Mouse (Mus musculus) forebrain, embryonic 14.5 days (tissue): ENCODE measurements around the gene Tns3. TPM values are rescaled to one million over a fixed set of nuclear protein-coding genes. Genes with fewer than 3 reads are reported as not detected.

ENCODE experiments used
- ATAC-seq: fragments of 200-750 bp; cut with Nextera tagmentation; 2 replicates; pipeline ENCODE4 v1.8.0; 2017; ENCODE audit warnings: mild to moderate bottlenecking, moderate library complexity
- DNase-seq: peaks from one replicate; pipeline ENCODE4 v3.0.0-alpha.2; 2015; ENCODE audit warnings: low spot score
- H3K27ac ChIP-seq: fragments of 300-500 bp; sonication (generic); 2 replicates; pipeline ENCODE4 v1.5.1; 2014; ENCODE audit warnings: low read depth, mild to moderate bottlenecking, control low read depth, low read length, moderate library complexity
- H3K27me3 ChIP-seq: fragments of 300-500 bp; sonication (generic); replicated peaks from 2 replicates; pipeline ENCODE4 v1.6.1; 2014; ENCODE audit warnings: low read length, control low read depth, mixed read lengths; ENCODE audit not compliant: control insufficient read depth, insufficient read depth
- H3K36me3 ChIP-seq: fragments of 300-500 bp; sonication (generic); 2 replicates; pipeline ENCODE4 v1.6.1; 2014; ENCODE audit warnings: low read length, control low read depth; ENCODE audit not compliant: control insufficient read depth, insufficient read depth
- H3K4me1 ChIP-seq: fragments of 300-500 bp; sonication (generic); 2 replicates; pipeline ENCODE4 v1.6.1; 2014; ENCODE audit warnings: antibody characterized with exemption, low read length, control low read depth; ENCODE audit not compliant: control insufficient read depth, insufficient read depth
- H3K4me2 ChIP-seq: fragments of 300-500 bp; sonication (generic); 2 replicates; pipeline ENCODE4 v1.6.1; 2014; ENCODE audit warnings: mild to moderate bottlenecking, control low read depth, low read length
- H3K4me3 ChIP-seq: fragments of 300-500 bp; sonication (generic); 2 replicates; pipeline ENCODE4 v1.5.1; 2014; ENCODE audit warnings: low read depth, low read length, control low read depth
- H3K9ac ChIP-seq: fragments of 300-500 bp; sonication (generic); 2 replicates; pipeline ENCODE4 v1.6.1; 2014; ENCODE audit warnings: mild to moderate bottlenecking, low read length, control low read depth, moderate library complexity
- H3K9me3 ChIP-seq: fragments of 300-500 bp; sonication (generic); replicated peaks from 2 replicates; pipeline ENCODE4 v1.6.1; 2016; ENCODE audit warnings: low read length, control low read depth, mixed read lengths; ENCODE audit not compliant: control insufficient read depth
- WGBS: fragments of 180-500 bp; shearing (Covaris S2); extraction: QIAGEN DNeasy Blood & Tissue Kit; methylation state at CpG from one replicate; pipeline ENCODE4 v1.1.7; 2014; 5-methylcytosine and 5-hydroxymethylcytosine counted together
- polyA plus RNA-seq: library from polyadenylated mRNA; unstranded; fragments of >200 nt; fragmentation: Nextera tagmentation; extraction: Ambion mirVana; gene quantifications from 2 replicates; pipeline ENCODE4 v1.2.1, GENCODE M21; 2014

Gene Tns3
- polyA plus RNA-seq, 1 experiment from 2014 or later: 4.4 TPM

DNA sequence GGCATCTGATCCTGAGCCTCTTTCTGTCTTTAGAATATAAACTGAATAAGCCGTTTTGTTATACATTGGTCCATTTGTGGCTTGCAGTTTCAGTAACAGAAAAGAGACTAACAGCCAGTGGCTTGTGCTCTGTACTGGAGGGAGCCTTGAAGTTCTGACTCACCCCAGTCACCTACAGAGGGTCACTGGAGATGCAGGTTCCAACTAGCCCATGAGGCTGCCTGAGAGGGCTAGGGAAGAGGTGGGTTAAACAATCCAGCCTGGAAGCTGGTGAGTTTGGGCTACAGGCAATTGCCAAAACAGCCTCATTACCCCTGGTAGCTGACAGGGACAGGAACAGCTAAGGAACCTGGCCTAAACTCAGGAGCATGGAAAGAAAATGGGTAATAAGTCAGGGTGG lies 21.7 kb upstream of the Tns3 start:
- peaks cover 9% of the 10 kb centered on the region for H3K4me1 ChIP-seq
- no peaks in the 10 kb centered on the region for H3K9me3 ChIP-seq
- H3K4me2 ChIP-seq: no peak overlapping the region
- ATAC-seq (no peak), DNase-seq (no peak)
- H3K36me3 ChIP-seq: no peaks in the 10 kb centered on the region
- H3K9ac ChIP-seq: no peak overlapping the region
- H3K27ac ChIP-seq: no peak overlapping the region
- 78% methylated on average over 1 of the region's 1 CpGs for WGBS
- no peaks in the 10 kb centered on the region for H3K27me3 ChIP-seq
- no peak overlapping the region for H3K4me3 ChIP-seq

DNA sequence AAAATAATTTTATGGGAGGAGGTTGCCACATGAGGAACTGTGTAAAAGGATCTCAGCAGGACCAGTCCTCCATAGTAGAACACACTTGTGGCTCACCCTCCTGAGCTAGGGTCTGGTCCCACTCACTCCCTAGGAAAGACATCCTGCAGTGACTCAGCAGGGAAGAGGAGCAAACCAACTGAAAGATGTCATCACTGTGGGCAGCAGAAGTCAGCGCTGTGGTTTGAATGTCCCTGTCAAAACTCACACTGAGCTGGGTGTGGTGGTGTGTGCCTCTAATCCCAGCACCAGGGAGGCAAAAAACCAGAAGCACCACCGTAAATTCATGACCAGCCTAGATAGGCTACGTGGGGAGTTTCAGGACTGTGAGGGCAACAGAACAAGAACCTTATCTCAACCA lies 20.9 kb upstream of the Tns3 start:
- H3K27me3 ChIP-seq: no peaks in the 10 kb centered on the region
- no peak overlapping the region for H3K4me2 ChIP-seq
- H3K9ac ChIP-seq: no peak overlapping the region
- H3K4me1 ChIP-seq: peaks cover 14% of the 10 kb centered on the region
- no peak for DNase-seq
- H3K27ac ChIP-seq: no peak overlapping the region
- ATAC-seq: no peak
- H3K36me3 ChIP-seq: no peaks in the 10 kb centered on the region
- no peak overlapping the region for H3K4me3 ChIP-seq
- 76% methylated on average over 3 of the region's 3 CpGs for WGBS
- no peaks in the 10 kb centered on the region for H3K9me3 ChIP-seq

DNA sequence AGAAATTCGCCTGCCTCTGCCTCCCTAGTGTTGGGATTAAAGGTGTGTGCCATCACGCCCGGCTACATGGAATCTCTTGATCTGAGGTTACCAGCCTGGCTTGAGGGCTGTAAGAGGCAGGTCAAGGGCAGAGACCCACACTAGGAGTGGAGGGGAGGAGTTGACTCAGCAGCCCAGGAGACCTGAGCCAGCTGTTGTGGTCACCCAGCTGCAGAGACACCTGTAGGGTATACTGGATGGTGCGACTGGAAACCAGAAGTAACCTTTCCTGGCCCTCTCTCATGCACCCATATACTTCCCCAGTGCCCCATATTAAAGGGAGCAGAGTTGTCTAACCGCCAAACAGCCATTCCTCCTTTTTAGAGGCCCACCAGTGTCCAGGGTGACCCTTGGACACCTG lies 19.9 kb upstream of the Tns3 start:
- no peaks in the 10 kb centered on the region for H3K36me3 ChIP-seq

DNA sequence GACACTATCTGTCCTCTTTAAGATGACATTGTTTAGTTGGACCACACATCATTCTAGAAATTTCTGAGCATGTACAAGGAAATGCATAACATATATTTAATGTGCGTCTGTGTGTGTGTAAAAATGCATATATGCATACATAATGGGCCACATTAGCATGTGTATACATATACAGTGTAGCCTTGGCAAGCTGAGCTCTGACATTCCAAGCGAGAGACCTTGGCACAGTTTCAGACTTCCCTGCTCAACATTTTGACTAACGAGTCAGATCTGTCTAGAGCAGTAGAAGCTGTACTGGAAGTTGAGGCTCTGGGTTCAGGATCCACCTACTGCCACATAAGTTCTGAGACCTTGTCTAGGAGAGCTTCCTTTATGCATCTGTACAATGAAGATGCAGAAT lies 17.0 kb upstream of the Tns3 start:
- Histone ChIP-seq H3K9ac (no peak overlapping the region), H3K27ac (peak overlapping the region; percentile 23; the same call in 1 of the 2 replicates), H3K9me3 (no peaks in the 10 kb centered on the region), H3K27me3 (no peaks in the 10 kb centered on the region), H3K36me3 (no peaks in the 10 kb centered on the region), H3K4me1 (peaks cover 14% of the 10 kb centered on the region), H3K4me3 (no peak overlapping the region), H3K4me2 (no peak overlapping the region)
- ATAC-seq (peak; percentile 76), DNase-seq (peak; percentile 88)
- WGBS: 20% methylated on average over 3 of the region's 3 CpGs

More for the DNA sequence above, 19.9 kb upstream of the Tns3 start:
- Histone ChIP-seq H3K4me3 (no peak overlapping the region), H3K9me3 (no peaks in the 10 kb centered on the region), H3K27me3 (no peaks in the 10 kb centered on the region), H3K9ac (no peak overlapping the region), H3K27ac (no peak overlapping the region), H3K4me2 (no peak overlapping the region), H3K4me1 (peaks cover 14% of the 10 kb centered on the region)
- 92% methylated on average over 5 of the region's 5 CpGs for WGBS
- DNase-seq: no peak
- no peak for ATAC-seq

DNA sequence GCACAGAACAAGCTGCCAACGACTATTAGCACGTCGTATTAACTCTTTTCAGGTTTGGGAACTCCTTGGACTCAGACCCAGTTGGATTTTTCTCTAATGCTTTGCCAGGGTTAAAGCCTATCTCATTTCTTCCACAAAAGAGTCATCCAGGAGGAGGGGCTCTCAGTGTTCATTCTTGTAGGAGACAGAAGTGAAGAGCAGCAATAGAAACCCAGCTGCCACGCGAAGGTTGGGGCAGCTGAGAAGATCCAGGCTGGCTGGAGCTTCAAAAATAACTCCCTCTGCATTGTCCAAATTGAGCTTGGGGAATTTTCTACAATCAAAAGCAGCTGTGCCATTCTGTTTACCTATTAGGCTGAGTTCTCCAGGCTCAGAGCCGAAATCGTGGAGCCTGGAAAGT lies 16.3 kb upstream of the Tns3 start:
- Histone ChIP-seq H3K4me1 (peaks cover 14% of the 10 kb centered on the region), H3K36me3 (no peaks in the 10 kb centered on the region), H3K27ac (peak overlapping the region; percentile 23; the same call in 1 of the 2 replicates), H3K9ac (no peak overlapping the region), H3K4me2 (no peak overlapping the region), H3K4me3 (no peak overlapping the region), H3K27me3 (no peaks in the 10 kb centered on the region), H3K9me3 (no peaks in the 10 kb centered on the region)
- WGBS: 14% methylated on average over 7 of the region's 7 CpGs
- DNase-seq (peak; percentile 80), ATAC-seq (peak; percentile 60)

DNA sequence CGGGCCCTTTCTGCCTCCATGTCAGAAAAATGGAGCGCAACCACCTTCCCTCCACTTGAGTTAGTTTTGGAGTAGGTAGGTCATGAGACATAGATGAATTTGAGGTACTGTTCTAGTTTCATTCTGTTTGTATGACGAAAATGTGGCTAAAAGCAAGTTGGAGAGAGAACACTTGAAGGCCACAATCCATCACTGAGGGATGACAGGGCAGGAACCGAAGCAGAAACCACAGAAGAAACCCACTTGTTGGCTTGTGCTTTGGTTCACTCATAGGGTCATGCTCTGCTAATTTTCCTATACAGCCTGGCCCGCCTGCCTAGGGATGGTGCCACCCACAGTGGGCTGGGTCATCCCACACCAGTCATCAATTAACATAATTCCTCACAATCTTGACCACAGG lies 14.9 kb upstream of the Tns3 start:
- H3K4me3 ChIP-seq: no peak overlapping the region
- no peak for DNase-seq
- peaks cover 14% of the 10 kb centered on the region for H3K4me1 ChIP-seq
- H3K27ac ChIP-seq: no peak overlapping the region
- no peaks in the 10 kb centered on the region for H3K27me3 ChIP-seq
- 93% methylated on average over 5 of the region's 5 CpGs for WGBS
- H3K4me2 ChIP-seq: no peak overlapping the region
- H3K36me3 ChIP-seq: no peaks in the 10 kb centered on the region
- H3K9ac ChIP-seq: no peak overlapping the region
- no peak for ATAC-seq
- H3K9me3 ChIP-seq: no peaks in the 10 kb centered on the region

DNA sequence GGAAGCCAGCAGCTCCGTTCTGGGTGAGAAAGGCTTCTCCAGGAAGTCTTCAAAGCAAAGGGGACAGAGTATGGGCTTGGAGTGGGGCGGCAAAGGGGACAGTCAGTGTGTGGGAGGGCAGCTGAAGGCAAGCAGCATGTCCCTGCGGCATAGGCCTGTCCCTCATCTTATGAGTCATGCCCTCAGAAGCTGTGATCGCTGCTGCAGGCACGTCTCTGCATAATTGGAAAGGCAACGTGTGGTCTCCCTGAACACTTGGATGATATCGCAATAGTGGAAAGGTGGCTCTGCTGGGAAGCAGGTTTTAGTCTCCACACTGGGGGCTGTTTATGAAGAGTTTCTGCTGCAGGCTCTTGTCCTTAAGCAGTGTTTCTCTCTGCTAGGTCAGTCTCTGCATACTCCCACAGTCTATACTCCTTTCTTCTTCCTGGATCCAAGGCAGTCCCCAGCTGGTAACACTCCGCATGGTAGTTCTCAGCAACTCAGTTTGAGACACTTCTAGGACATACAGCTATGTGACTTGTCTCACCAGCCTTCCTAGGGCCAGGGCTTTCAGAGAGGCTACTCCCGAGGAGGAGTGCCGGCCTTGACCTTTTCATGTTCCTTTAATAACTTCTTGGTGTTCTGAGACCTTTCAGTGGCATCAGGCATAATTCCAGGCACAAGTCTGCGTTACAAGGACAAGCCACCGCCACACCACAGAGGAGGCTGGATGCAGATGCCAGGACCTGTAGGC lies 14.1 kb upstream of the Tns3 start:
- no peak for ATAC-seq
- WGBS: 91% methylated on average over 12 of the region's 12 CpGs
- H3K4me3 ChIP-seq: no peak overlapping the region

DNA sequence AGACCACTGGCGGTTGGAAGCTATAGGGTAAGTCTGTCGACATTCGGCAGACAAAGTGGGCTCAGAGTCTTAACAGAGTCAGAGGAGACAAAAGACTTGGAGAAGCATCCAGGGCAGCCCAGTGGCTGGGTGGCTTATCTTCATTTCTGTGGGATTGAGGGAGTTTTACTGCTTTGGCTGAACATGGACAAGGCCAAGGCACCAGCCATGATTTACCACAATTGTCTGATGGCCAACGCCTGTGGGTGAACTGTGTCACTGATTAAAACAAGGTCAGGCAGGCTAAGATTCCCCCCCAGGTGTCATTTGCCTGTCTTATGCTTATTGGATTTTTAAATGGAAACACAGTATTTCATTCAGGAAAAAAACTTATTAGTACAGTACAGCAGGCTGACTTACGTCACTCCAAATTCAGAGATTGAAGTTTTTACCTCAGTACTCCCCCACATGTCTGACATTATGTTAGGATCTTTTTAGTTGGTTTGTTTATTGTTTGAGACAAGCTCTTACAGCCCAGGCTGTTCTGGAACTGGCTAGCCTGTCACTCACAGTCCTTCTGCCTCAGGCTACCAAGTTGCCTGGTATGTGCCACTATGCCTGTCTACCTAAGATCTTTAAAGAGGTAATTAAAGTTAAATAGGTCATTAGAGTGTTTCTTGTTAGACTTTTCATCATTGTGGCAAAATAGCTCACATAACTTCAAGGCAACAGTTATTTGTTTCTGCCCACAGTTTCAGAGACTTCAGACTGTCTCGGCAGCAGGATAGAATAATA lies 11.6 kb upstream of the Tns3 start:
- 78% methylated on average over 6 of the region's 6 CpGs for WGBS
- H3K27ac ChIP-seq: no peak overlapping the region

More for the DNA sequence above, 14.1 kb upstream of the Tns3 start:
- peaks cover 14% of the 10 kb centered on the region for H3K4me1 ChIP-seq
- no peaks in the 10 kb centered on the region for H3K36me3 ChIP-seq
- no peak for DNase-seq
- H3K27me3 ChIP-seq: no peaks in the 10 kb centered on the region
- no peak overlapping the region for H3K4me2 ChIP-seq
- H3K9ac ChIP-seq: no peak overlapping the region
- H3K9me3 ChIP-seq: no peaks in the 10 kb centered on the region
- no peak overlapping the region for H3K27ac ChIP-seq

More for the DNA sequence above, 11.6 kb upstream of the Tns3 start:
- Histone ChIP-seq H3K9ac (no peak overlapping the region), H3K4me2 (no peak overlapping the region), H3K27me3 (no peaks in the 10 kb centered on the region), H3K4me3 (no peak overlapping the region), H3K4me1 (peaks cover 4% of the 10 kb centered on the region; the same call in 1 of the 2 replicates), H3K36me3 (no peaks in the 10 kb centered on the region), H3K9me3 (no peaks in the 10 kb centered on the region)
- ATAC-seq (no peak), DNase-seq (no peak)
